Mouse (Mus musculus): Measurements from ENCODE around the gene Hoxb5. TPM values are rescaled to one million over a fixed set of nuclear protein-coding genes. Genes with fewer than 3 reads are reported as not detected.

Gene Hoxb5
- polyA plus RNA-seq, 1 experiment from 2014 or later = 0.38 TPM

DNA sequence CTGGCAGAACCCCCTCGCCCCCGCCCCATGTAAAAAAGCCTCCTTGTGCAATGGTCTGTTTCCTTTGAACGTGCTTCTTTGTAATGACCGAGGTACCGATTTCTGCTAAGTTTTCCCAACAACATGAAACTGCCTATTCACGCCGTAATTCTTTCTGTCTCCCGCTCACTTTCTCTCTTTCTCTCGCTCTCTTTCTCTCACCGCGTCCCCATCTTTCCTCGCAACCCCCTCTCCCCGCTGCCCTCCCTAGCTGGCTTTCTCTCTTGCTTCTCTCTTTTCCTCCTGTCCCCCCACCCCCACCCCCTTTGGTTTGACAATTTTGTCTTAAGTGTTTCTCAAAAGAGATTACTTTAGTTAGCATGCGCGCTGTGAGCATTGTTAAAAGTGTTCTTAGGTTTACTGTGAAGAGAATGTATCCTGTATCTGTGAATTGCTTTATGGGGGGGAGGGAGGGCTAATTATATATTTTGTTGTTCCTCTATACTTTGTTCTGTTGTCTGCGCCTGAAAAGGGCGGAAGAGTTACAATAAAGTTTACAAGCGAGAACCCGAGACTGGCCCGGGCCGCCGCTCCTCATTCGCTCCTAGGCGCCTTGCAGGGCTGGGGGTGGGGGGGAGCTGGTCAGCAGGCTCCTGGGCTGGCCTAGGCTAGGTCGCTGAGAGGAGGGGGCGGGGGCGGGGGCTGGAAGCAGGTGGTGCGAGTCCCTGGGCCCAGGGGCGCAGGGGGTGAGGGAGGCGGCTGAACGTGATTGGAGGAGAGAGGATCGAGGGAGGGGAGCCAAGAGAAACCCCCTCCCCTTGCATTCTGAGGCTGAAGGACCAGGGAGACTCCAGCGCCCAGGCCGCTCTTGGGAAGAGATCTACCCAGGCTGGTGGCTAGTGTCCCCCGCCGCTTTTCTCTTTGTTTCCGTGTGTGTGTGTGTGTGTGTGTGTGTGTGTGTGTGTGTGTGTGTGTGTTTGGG is 18.1 kb upstream of the Hoxb5 start:
- WGBS = 1% methylated on average over 35 of the region's 37 CpGs
- Histone ChIP-seq H3K27ac (no peak overlapping the region), H3K9me3 (no peaks in the 10 kb centered on the region), H3K27me3 (peaks cover 98% of the 10 kb centered on the region), H3K4me1 (0 out of 2 replicates have a peak, but pooled peaks cover 3% of the 10 kb centered on the region), H3K9ac (no peak overlapping the region), H3K36me3 (no peaks in the 10 kb centered on the region), H3K4me2 (replicated peaks) (0 out of 2 replicates have a peak overlapping the region, but pooled peaks have one; percentile 34), H3K4me3 (no peak overlapping the region)
- ATAC-seq (ENCODE audit: insufficient number of reproducible peaks, insufficient read depth, low FRiP score, low TSS enrichment) = no peak

DNA sequence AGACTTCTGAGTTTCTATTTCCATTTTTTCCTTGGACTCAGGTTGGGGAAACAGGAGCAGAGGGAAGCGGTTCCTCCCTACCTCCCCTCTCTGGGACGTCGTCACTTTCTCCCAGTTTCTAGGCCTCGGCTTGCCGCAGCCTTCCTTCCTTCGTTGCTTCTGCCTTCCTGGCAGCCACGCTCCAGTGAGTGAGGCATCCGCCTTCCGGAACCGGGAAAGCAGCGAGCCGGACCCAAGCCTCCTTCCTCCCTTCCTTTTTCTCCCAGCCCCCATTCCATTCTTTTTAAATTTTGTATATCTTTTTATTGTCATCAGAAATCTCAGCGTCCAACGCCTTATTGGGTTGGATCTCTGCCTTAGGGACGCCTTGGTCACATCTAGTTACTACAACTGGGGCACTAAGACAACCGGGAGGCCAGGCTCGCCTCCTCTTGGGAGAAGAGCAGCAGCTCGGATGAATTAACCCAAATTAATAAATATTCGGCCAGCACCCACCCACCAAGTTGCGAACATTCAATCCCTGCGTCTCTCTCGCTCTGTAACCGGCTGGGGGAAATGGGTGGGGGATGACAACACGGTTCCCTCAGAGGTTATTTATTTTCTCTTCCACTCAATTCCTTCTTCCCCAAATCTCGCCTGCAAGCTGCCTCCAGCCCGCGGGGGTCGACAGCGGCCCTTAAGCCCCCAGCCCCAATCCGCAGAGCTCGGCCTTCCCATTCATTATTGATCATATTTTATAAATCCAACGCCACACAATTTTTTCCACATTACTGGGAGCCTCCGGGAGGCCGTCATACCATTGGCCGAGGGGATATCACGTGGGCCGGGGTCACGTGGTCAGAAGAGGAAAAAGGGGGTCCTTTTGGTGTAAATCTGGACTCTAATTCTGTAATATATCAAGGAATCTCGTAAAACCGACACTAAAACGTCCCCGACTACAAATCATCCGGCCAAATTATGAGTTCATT is 17.1 kb upstream of the Hoxb5 start, which contains the start of gene Hoxb7:
Hoxb7 (plus strand) TSS at position 853 of the 968 bp plus-strand sequence.
- Histone ChIP-seq H3K27me3 (peaks cover 99% of the 10 kb centered on the region), H3K4me2 (replicated peaks) (peak within 1 kb of the TSS; percentile 21; the same call in 1 of the 2 replicates), H3K9me3 (no peaks in the 10 kb centered on the region), H3K9ac (no peak within 1 kb of the TSS), H3K4me3 (0 out of 2 replicates have a peak within 1 kb of the TSS, but pooled peaks have one; percentile 7), H3K36me3 (no peaks in the 10 kb centered on the region), H3K4me1 (0 out of 2 replicates have a peak, but pooled peaks cover 3% of the 10 kb centered on the region), H3K27ac (no peak within 1 kb of the TSS)
- no peak for ATAC-seq (ENCODE audit: insufficient number of reproducible peaks, insufficient read depth, low FRiP score, low TSS enrichment)
- 1% methylated on average over 43 of the region's 43 CpGs for WGBS

DNA sequence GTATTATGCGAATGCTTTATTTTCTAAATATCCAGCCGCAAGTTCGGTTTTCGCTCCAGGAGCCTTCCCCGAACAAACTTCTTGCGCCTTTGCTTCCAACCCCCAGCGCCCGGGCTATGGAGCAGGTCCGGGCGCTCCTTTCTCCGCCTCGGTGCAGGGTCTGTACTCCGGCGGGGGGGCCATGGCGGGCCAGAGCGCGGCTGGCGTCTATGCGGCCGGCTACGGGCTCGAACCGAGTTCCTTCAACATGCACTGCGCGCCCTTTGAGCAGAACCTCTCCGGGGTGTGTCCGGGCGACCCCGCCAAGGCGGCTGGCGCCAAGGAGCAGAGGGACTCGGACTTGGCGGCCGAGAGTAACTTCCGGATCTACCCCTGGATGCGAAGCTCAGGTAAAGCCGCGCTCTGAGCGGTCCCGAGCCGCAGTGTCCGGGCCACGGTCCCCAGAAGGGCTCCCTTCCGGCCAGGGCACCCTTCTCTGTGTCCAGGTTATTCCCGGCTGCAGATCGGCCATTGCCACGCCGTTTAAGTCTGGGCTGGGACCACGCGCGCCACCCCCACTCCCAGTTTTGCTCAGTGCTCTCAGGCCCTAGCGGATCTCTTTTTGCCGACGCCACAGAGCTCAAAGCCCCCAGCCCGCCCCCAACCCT is 16.3 kb upstream of the Hoxb5 start:
- no peak for ATAC-seq (ENCODE audit: insufficient number of reproducible peaks, insufficient read depth, low FRiP score, low TSS enrichment)
- Histone ChIP-seq H3K4me3 (0 out of 2 replicates have a peak overlapping the region, but pooled peaks have one; percentile 7), H3K9me3 (no peaks in the 10 kb centered on the region), H3K9ac (no peak overlapping the region), H3K27ac (no peak overlapping the region), H3K4me2 (replicated peaks) (peak overlapping the region; percentile 21; the same call in 1 of the 2 replicates), H3K4me1 (0 out of 2 replicates have a peak, but pooled peaks cover 3% of the 10 kb centered on the region), H3K27me3 (peaks cover 97% of the 10 kb centered on the region), H3K36me3 (no peaks in the 10 kb centered on the region)
- WGBS = under 1% methylated on average over 55 of the region's 55 CpGs

DNA sequence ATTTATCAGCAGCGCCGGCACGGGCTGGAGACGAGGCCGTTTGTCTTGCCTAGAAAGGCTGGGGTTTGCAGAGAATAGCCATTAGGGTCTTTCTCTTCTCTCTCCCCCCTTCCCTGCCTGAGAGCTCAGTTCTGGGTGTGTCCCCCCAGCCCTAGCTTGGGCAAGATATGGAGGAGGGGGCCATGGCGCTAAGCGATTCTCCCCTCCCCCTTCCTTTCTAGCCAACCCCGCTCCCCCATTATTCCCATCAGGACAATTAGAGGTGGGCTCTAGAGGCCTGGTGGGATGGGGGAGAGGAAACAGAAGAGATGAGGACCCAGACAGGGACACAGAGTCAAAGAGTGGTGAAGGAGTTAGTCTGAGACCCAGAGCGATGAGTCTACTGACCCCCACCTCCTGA is 15.7 kb upstream of the Hoxb5 start:
- Histone ChIP-seq H3K27me3 (peaks cover 97% of the 10 kb centered on the region), H3K4me1 (0 out of 2 replicates have a peak, but pooled peaks cover 3% of the 10 kb centered on the region), H3K4me3 (no peak overlapping the region), H3K36me3 (no peaks in the 10 kb centered on the region), H3K9ac (no peak overlapping the region), H3K27ac (no peak overlapping the region), H3K4me2 (replicated peaks) (no peak overlapping the region), H3K9me3 (no peaks in the 10 kb centered on the region)
- ATAC-seq (ENCODE audit: insufficient number of reproducible peaks, insufficient read depth, low FRiP score, low TSS enrichment) = no peak
- under 1% methylated on average over 9 of the region's 9 CpGs for WGBS

DNA sequence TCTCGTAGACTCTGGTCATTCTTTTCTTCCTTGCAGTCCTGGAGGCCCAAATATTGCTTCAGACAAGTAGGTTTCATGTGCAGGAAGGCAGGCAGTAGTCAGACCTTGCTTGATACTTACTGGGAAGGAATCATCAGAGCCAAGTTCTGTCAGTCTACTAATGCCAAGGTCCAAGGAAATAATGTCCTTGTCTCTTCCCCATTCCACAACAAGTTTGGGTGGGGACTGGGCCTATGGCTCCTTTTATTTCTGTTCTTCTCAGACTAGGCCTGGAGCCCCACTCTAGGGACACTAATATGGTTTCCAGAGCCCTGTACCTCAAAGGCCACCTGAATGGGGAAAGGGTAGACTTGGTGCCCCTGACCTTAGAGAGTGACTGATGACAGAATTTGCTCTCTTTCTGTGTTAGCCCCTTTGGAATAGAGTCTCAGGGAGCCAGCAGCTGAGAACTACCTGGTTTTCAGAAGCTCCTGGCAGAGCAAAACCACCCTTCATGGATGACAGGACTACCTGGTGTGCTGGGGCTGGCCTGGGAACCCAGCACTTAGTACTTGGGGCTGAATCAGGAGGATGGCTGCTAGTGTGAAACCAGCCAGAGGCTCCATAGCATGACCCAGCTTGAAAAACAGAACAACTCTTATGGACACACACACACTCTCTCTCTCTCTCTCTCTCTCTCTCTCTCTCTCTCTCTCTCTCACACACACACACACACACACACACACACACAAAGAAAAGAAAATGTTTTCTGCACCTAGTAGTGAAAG is 14.5 kb upstream of the Hoxb5 start:
- Histone ChIP-seq H3K9ac (no peak overlapping the region), H3K4me1 (0 out of 2 replicates have a peak, but pooled peaks cover 3% of the 10 kb centered on the region), H3K9me3 (no peaks in the 10 kb centered on the region), H3K36me3 (no peaks in the 10 kb centered on the region), H3K27me3 (peaks cover 97% of the 10 kb centered on the region), H3K27ac (no peak overlapping the region), H3K4me3 (no peak overlapping the region), H3K4me2 (replicated peaks) (no peak overlapping the region)
- no peak for ATAC-seq (ENCODE audit: insufficient number of reproducible peaks, insufficient read depth, low FRiP score, low TSS enrichment)
- 4% methylated on average over 1 of the region's 1 CpGs for WGBS

DNA sequence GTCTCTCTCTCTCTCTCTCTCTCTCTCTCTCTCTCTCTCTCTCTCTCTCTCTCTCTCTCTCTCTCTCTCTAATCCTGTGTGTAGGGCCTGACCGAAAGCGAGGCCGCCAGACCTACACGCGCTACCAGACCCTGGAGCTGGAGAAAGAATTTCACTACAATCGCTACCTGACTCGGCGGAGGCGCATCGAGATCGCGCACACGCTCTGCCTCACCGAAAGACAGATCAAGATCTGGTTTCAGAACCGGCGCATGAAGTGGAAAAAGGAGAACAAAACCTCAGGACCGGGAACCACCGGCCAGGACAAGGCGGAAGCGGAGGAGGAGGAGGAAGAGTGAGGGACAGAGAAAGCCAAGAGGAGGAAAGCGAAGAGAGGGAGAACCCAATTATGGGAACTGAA is 13.8 kb upstream of the Hoxb5 start:
- 0 out of 2 replicates have a peak, but pooled peaks cover 1% of the 10 kb centered on the region for H3K4me1 ChIP-seq
- 1% methylated on average over 21 of the region's 21 CpGs for WGBS

DNA sequence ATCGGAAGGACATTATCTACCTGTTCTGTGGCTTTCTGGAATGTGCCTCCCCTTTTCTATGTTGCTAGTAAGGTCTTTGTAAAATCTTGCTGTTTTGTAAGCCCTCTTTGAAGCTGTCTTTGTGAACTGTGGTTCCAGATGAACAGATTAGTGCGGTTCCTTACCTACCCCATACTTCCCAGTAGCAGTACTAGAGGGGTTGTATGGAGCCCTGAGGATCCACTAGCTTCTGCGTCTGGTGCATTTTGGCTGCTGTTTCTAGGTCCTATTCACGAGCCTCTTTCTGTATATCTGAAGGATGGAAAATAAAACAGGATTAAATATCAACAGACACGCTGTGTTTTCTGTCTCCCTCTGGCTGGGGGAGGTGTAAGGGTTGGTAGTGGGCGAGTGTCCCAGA is 13.3 kb upstream of the Hoxb5 start:
- Histone ChIP-seq H3K27ac (no peak overlapping the region), H3K36me3 (no peaks in the 10 kb centered on the region), H3K4me1 (no peaks in the 10 kb centered on the region), H3K9ac (no peak overlapping the region), H3K27me3 (peaks cover 97% of the 10 kb centered on the region), H3K4me2 (replicated peaks) (no peak overlapping the region), H3K4me3 (no peak overlapping the region), H3K9me3 (no peaks in the 10 kb centered on the region)
- no peak for ATAC-seq (ENCODE audit: insufficient number of reproducible peaks, insufficient read depth, low FRiP score, low TSS enrichment)
- 9% methylated on average over 6 of the region's 6 CpGs for WGBS

More for the DNA sequence above, 13.8 kb upstream of the Hoxb5 start:
- H3K4me2 ChIP-seq (replicated peaks) = no peak overlapping the region
- H3K27me3 ChIP-seq = peaks cover 97% of the 10 kb centered on the region
- ATAC-seq (ENCODE audit: insufficient number of reproducible peaks, insufficient read depth, low FRiP score, low TSS enrichment) = no peak
- no peak overlapping the region for H3K27ac ChIP-seq
- H3K9me3 ChIP-seq = no peaks in the 10 kb centered on the region
- no peaks in the 10 kb centered on the region for H3K36me3 ChIP-seq
- H3K9ac ChIP-seq = no peak overlapping the region
- no peak overlapping the region for H3K4me3 ChIP-seq

DNA sequence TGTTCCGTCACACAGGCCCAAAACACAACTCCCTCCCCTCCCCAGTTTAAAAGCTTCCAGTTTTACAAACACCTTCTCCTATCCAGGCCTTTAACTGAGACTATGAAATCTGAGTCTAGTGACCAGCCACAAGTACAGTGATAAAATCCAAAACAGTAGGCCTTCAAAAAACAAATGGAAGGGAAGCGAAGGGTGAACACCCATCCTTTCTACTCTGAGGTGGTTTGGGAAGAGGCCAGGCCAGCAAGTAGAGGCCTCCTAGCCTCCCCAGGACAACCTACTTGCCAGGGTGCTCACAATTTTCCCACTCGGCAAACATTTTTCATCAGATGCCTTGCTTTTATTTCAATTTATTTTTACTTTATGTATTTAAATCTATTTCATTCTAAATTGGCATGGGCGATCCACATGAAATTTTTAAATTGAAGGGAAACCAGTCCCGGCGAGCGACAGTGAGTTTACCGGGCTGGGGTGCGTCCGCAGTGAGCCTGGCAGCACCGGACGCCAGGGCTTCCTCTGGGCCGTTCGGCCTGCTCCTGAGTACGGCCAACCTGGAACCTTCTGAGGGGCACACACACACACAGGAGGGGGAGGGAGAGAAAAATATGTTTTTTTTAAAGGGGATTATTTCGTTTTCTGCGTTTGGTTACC is 12.3 kb upstream of the Hoxb5 start:
- Histone ChIP-seq H3K27ac (no peak overlapping the region), H3K9me3 (no peaks in the 10 kb centered on the region), H3K9ac (no peak overlapping the region), H3K27me3 (peaks cover 96% of the 10 kb centered on the region), H3K4me2 (replicated peaks) (no peak overlapping the region), H3K4me3 (no peak overlapping the region), H3K36me3 (no peaks in the 10 kb centered on the region), H3K4me1 (no peaks in the 10 kb centered on the region)
- 2% methylated on average over 17 of the region's 17 CpGs for WGBS
- ATAC-seq (ENCODE audit: insufficient number of reproducible peaks, insufficient read depth, low FRiP score, low TSS enrichment) = no peak

DNA sequence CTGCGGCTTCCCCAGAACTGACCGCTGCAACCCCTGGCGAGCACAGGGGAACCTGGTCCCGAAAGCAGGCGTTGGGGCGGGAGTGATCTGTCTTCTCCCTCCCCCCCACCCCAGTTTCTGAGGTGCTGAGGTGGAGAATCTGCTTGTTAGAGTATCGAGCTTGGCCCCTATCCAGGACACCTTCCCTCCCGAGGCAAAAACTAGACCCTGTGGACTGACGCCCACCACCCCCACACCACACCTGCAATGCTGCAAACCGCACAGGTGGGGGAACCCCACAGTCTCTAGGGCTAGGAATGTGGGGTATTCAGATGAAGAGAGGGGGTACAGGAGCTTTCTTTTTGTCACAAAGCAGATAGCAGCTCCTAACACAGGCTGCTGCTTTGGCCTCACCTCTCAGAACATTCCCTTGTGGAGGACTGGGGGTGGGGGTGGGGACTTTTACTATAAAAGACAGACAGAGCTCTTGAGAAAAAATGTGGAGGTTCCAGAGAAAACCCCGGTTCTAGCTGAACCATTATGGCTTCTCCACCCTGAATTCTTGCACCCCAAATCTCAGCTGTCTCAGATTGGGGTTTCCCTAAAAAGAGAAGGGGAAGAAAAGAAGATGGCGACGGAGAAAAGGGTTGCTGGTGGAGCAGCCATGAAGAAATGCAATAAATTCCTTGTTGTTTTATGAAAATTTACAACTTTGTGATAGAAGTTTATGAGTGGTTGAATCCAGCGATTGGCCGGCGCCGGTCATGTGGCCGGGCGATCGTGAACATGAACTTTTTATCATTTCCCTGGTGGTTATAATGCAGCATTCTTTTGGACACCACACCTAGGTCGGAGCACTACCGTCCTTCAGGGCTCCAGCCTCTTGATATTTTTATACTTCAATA is 11.2 kb upstream of the Hoxb5 start, which contains the start of gene Hoxb6:
Hoxb6 (plus strand) TSS at position 796 of the 884 bp plus-strand sequence.
- Histone ChIP-seq H3K36me3 (no peaks in the 10 kb centered on the region), H3K4me3 (no peak within 1 kb of the TSS), H3K4me1 (no peaks in the 10 kb centered on the region), H3K27ac (no peak within 1 kb of the TSS), H3K9ac (no peak within 1 kb of the TSS), H3K9me3 (no peaks in the 10 kb centered on the region), H3K27me3 (peaks cover 96% of the 10 kb centered on the region), H3K4me2 (replicated peaks) (no peak within 1 kb of the TSS)
- 2% methylated on average over 22 of the region's 22 CpGs for whole genome bisulfite sequencing
- no peak for ATAC-seq (ENCODE audit: insufficient number of reproducible peaks, insufficient read depth, low FRiP score, low TSS enrichment)

Data from embryonic facial prominence, embryonic 12.5 days (tissue).